In genomic region chr7:105734826-105735225, GRCm38 (mm10) we compare ENCODE assay signal across 14 mouse cellular contexts. TPM values are rescaled to one million over a fixed set of nuclear protein-coding genes. Genes with fewer than 3 reads are reported as not detected.
DNase-seq lines count a peak whose midpoint lies in the region; ATAC-seq lines count a peak whose summit lies in the region.
"Had no signal": no experiment of that assay in that cellular context is flagged by ENCODE, and none has a peak within 500 bp of the region (broad histone marks: within the 10 kb centered on the region; RNA-seq: fewer than 3 reads in every experiment).

No protein-coding gene starts in this region.

- H3K9ac ChIP-seq in heart, embryonic 12.5 days = 0 out of 2 replicates have a peak overlapping the region, but pooled peaks have one; percentile 3
- H3K9ac ChIP-seq in lung, embryonic 16.5 days (ENCODE audit: low read length) = peak overlapping the region; percentile 42; the same call in 1 of the 2 replicates
- H3K9ac ChIP-seq in embryonic facial prominence, embryonic 14.5 days (ENCODE audit: low read depth, low read length) = peak overlapping the region; percentile 89; the same call in 1 of the 2 replicates
- H3K9ac ChIP-seq in neural tube, embryonic 13.5 days = 0 out of 2 replicates have a peak overlapping the region, but pooled peaks have one; percentile 17

- 84% methylated on average over 8 of the region's 8 CpGs for WGBS in heart, embryonic 12.5 days
- WGBS in lung, embryonic 16.5 days = 78% methylated on average over 8 of the region's 8 CpGs
- WGBS in embryonic facial prominence, embryonic 14.5 days = 86% methylated on average over 8 of the region's 8 CpGs
- 87% methylated on average over 8 of the region's 8 CpGs for WGBS in neural tube, embryonic 13.5 days

- peaks cover 50% of the 10 kb centered on the region for H3K36me3 ChIP-seq in heart, embryonic 12.5 days
- peaks cover 27% of the 10 kb centered on the region for H3K36me3 ChIP-seq in lung, embryonic 16.5 days (ENCODE audit: control insufficient read depth, insufficient read depth, low read length)
- peaks cover 47% of the 10 kb centered on the region for H3K36me3 ChIP-seq in embryonic facial prominence, embryonic 14.5 days (ENCODE audit: control insufficient read depth, insufficient read depth, low read length)
- H3K36me3 ChIP-seq in neural tube, embryonic 13.5 days = peaks cover 50% of the 10 kb centered on the region

- no peak overlapping the region for H3K27ac ChIP-seq in heart, embryonic 12.5 days (ENCODE audit: poor library complexity, severe bottlenecking)
- no peak overlapping the region for H3K27ac ChIP-seq in lung, embryonic 16.5 days (ENCODE audit: low read length)
- H3K27ac ChIP-seq in embryonic facial prominence, embryonic 14.5 days (replicated peaks; ENCODE audit: low read depth, low read length) = no peak overlapping the region
- H3K27ac ChIP-seq in neural tube, embryonic 13.5 days (replicated peaks) = no peak overlapping the region

- no peak for ATAC-seq in heart, embryonic 12.5 days (ENCODE audit: insufficient number of reproducible peaks, low FRiP score)
- no peak for ATAC-seq in lung, embryonic 16.5 days (ENCODE audit: low read depth)
- ATAC-seq in embryonic facial prominence, embryonic 14.5 days (ENCODE audit: low read depth) = no peak
- no peak for ATAC-seq in neural tube, embryonic 13.5 days (ENCODE audit: low read depth)

- H3K9me3 ChIP-seq in heart, embryonic 12.5 days (replicated peaks) = no peaks in the 10 kb centered on the region
- H3K9me3 ChIP-seq in lung, embryonic 16.5 days (ENCODE audit: control insufficient read depth, low read length) = no peaks in the 10 kb centered on the region
- H3K9me3 ChIP-seq in embryonic facial prominence, embryonic 14.5 days (ENCODE audit: control insufficient read depth, low read length) = no peaks in the 10 kb centered on the region
- no peaks in the 10 kb centered on the region for H3K9me3 ChIP-seq in neural tube, embryonic 13.5 days

- peaks cover 26% of the 10 kb centered on the region for H3K4me1 ChIP-seq in heart, embryonic 12.5 days (replicated peaks)
- peaks cover 30% of the 10 kb centered on the region for H3K4me1 ChIP-seq in lung, embryonic 16.5 days (replicated peaks; ENCODE audit: control insufficient read depth, insufficient read depth, low read length)
- H3K4me1 ChIP-seq in embryonic facial prominence, embryonic 14.5 days (ENCODE audit: control insufficient read depth, insufficient read depth, low read length) = peaks cover 21% of the 10 kb centered on the region
- peaks cover 35% of the 10 kb centered on the region for H3K4me1 ChIP-seq in neural tube, embryonic 13.5 days (replicated peaks)

- no peaks in the 10 kb centered on the region for H3K27me3 ChIP-seq in heart, embryonic 12.5 days (replicated peaks)
- H3K27me3 ChIP-seq in lung, embryonic 16.5 days (ENCODE audit: control insufficient read depth, insufficient read depth, low read depth, low read length) = no peaks in the 10 kb centered on the region
- no peaks in the 10 kb centered on the region for H3K27me3 ChIP-seq in embryonic facial prominence, embryonic 14.5 days (replicated peaks; ENCODE audit: control insufficient read depth, insufficient read depth, low read length)
- H3K27me3 ChIP-seq in neural tube, embryonic 13.5 days = no peaks in the 10 kb centered on the region

- H3K4me2 ChIP-seq in heart, embryonic 12.5 days = peak overlapping the region; percentile 84
- H3K4me2 ChIP-seq in lung, embryonic 16.5 days (ENCODE audit: low read depth, low read length) = peak overlapping the region; percentile 68; the same call in 1 of the 2 replicates
- H3K4me2 ChIP-seq in embryonic facial prominence, embryonic 14.5 days (ENCODE audit: low read depth, low read length) = peak overlapping the region; percentile 73; the same call in 1 of the 2 replicates
- peak overlapping the region; percentile 71; the same call in 1 of the 2 replicates for H3K4me2 ChIP-seq in neural tube, embryonic 13.5 days

- no peak overlapping the region for H3K4me3 ChIP-seq in heart, embryonic 12.5 days
- no peak overlapping the region for H3K4me3 ChIP-seq in lung, embryonic 16.5 days (ENCODE audit: low read length)
- peak overlapping the region; percentile 84; the same call in 1 of the 2 replicates for H3K4me3 ChIP-seq in embryonic facial prominence, embryonic 14.5 days (ENCODE audit: low read depth, low read length)
- H3K4me3 ChIP-seq in neural tube, embryonic 13.5 days = no peak overlapping the region; the same call in 1 of the 2 replicates

- no peak for DNase-seq in heart, postnatal 14 days
- DNase-seq in lung, postnatal 36 days = no peak
- no peak for DNase-seq in embryonic facial prominence, embryonic 14.5 days (ENCODE audit: low spot score)
- no peak for DNase-seq in urinary bladder, adult 18-20 months (ENCODE audit: low spot score in 2 of 2)
- DNase-seq in left cerebral cortex, postnatal 14 days (ENCODE audit: low spot score in 2 of 2) = no peak
- DNase-seq: adrenal gland, adult 2 months; cerebellum, adult 8-10 months; heart, postnatal 36 days; lung, postnatal 14 days; right cerebral cortex, postnatal 4 days; thymus, adult 18-20 months had no signal

- intact Hi-C loops in heart, postnatal 14 days (cut with DNase I) = loop anchor here (5.0 to 10.0 kb wide), 2 partner anchors 93 to 180 kb away; partner anchors contain the start of genes Arfip2, Gm45799, Smpd1 and Timm10b
- intact Hi-C loops in left cerebral cortex, postnatal 14 days (cut with DNase I) = loop anchor here (10.0 kb wide), 2 partner anchors 90 to 180 kb away; partner anchors contain the start of genes Arfip2, Gm45799, Smpd1 and Timm10b

RNA-seq across cellular contexts. Expression of gene Ilk, which starts 1.6 kb away (rescaled TPM):
- polyA plus RNA-seq in heart, embryonic 12.5 days (2016; fragmentation: Nextera tagmentation; extraction: Ambion mirVana) = 384 and 391 TPM in 2 replicates
- 100 to 1,000 TPM; 115 to 123 TPM for total RNA-seq in heart, postnatal 14 days (2021)
- 413 and 414 TPM in 2 replicates for polyA plus RNA-seq in lung, embryonic 16.5 days (2015; fragmentation: Nextera tagmentation; extraction: Ambion mirVana)
- polyA plus RNA-seq in embryonic facial prominence, embryonic 14.5 days (2014; fragmentation: Nextera tagmentation; extraction: Ambion mirVana) = 418 and 440 TPM in 2 replicates
- polyA plus RNA-seq in neural tube, embryonic 13.5 days (2015; fragmentation: Nextera tagmentation; extraction: Ambion mirVana) = 215 and 225 TPM in 2 replicates
- total RNA-seq in left cerebral cortex, postnatal 14 days (2021) = 10 to 100 TPM; 94.1 to 97.2 TPM

RNA-seq across cellular contexts. Expression of gene Rrp8, which starts 2.4 kb away (rescaled TPM):
- 29.1 and 30.9 TPM in 2 replicates for polyA plus RNA-seq in heart, embryonic 12.5 days (2016; fragmentation: Nextera tagmentation; extraction: Ambion mirVana)
- 10 to 100 TPM; 10.8 to 11.2 TPM for total RNA-seq in heart, postnatal 14 days (2021)
- 31.1 and 41.7 TPM in 2 replicates for polyA plus RNA-seq in lung, embryonic 16.5 days (2015; fragmentation: Nextera tagmentation; extraction: Ambion mirVana)
- polyA plus RNA-seq in embryonic facial prominence, embryonic 14.5 days (2014; fragmentation: Nextera tagmentation; extraction: Ambion mirVana) = 30.9 and 31.2 TPM in 2 replicates
- 26.0 and 26.3 TPM in 2 replicates for polyA plus RNA-seq in neural tube, embryonic 13.5 days (2015; fragmentation: Nextera tagmentation; extraction: Ambion mirVana)
- 10 to 100 TPM; 10.1 to 15.2 TPM for total RNA-seq in left cerebral cortex, postnatal 14 days (2021)

RNA-seq across cellular contexts. Expression of gene Taf10, which starts 9.3 kb away (rescaled TPM):
- 142 and 160 TPM in 2 replicates for polyA plus RNA-seq in heart, embryonic 12.5 days (2016; fragmentation: Nextera tagmentation; extraction: Ambion mirVana)
- total RNA-seq in heart, postnatal 14 days (2021) = 10 to 100 TPM; 81.0 to 88.8 TPM
- polyA plus RNA-seq in lung, embryonic 16.5 days (2015; fragmentation: Nextera tagmentation; extraction: Ambion mirVana) = 101 and 105 TPM in 2 replicates
- polyA plus RNA-seq in embryonic facial prominence, embryonic 14.5 days (2014; fragmentation: Nextera tagmentation; extraction: Ambion mirVana) = 163 and 166 TPM in 2 replicates
- 121 TPM in 2 replicates for polyA plus RNA-seq in neural tube, embryonic 13.5 days (2015; fragmentation: Nextera tagmentation; extraction: Ambion mirVana)
- total RNA-seq in left cerebral cortex, postnatal 14 days (2021) = 100 to 1,000 TPM; 129 to 151 TPM

RNA-seq across cellular contexts. Expression of gene Tpp1, which starts 17.2 kb away (rescaled TPM):
- 87.7 and 97.8 TPM in 2 replicates for polyA plus RNA-seq in heart, embryonic 12.5 days (2016; fragmentation: Nextera tagmentation; extraction: Ambion mirVana)
- total RNA-seq in heart, postnatal 14 days (2021) = 10 to 100 TPM; 41.6 to 42.5 TPM
- 96.4 and 102 TPM in 2 replicates for polyA plus RNA-seq in lung, embryonic 16.5 days (2015; fragmentation: Nextera tagmentation; extraction: Ambion mirVana)
- 79.6 and 80.6 TPM in 2 replicates for polyA plus RNA-seq in embryonic facial prominence, embryonic 14.5 days (2014; fragmentation: Nextera tagmentation; extraction: Ambion mirVana)
- polyA plus RNA-seq in neural tube, embryonic 13.5 days (2015; fragmentation: Nextera tagmentation; extraction: Ambion mirVana) = 48.4 and 49.2 TPM in 2 replicates
- 10 to 100 TPM; 43.8 to 46.5 TPM for total RNA-seq in left cerebral cortex, postnatal 14 days (2021)

RNA-seq across cellular contexts. Expression of gene Dchs1, which starts 52.6 kb away (rescaled TPM):
- polyA plus RNA-seq in heart, embryonic 12.5 days (2016; fragmentation: Nextera tagmentation; extraction: Ambion mirVana) = 8.7 and 9.4 TPM in 2 replicates
- total RNA-seq in heart, postnatal 14 days (2021) = 10 to 100 TPM; 18.0 to 21.1 TPM
- polyA plus RNA-seq in lung, embryonic 16.5 days (2015; fragmentation: Nextera tagmentation; extraction: Ambion mirVana) = 7.1 and 7.2 TPM in 2 replicates
- 21.2 and 24.1 TPM in 2 replicates for polyA plus RNA-seq in embryonic facial prominence, embryonic 14.5 days (2014; fragmentation: Nextera tagmentation; extraction: Ambion mirVana)
- 13.5 and 14.7 TPM in 2 replicates for polyA plus RNA-seq in neural tube, embryonic 13.5 days (2015; fragmentation: Nextera tagmentation; extraction: Ambion mirVana)
- total RNA-seq in left cerebral cortex, postnatal 14 days (2021) = 10 to 100 TPM; 16.4 to 18.7 TPM

Comparison
In these comparisons a context has a peak if more than half of its experiments do, and no peak if none do; other contexts are left out.
1. H3K9ac ChIP-seq: peak in every context shown above with its lines; median percentile 89 in embryonic facial prominence, embryonic 14.5 days; 42 in lung, embryonic 16.5 days; 17 in neural tube, embryonic 13.5 days; 3 in heart, embryonic 12.5 days.